Mouse (Mus musculus) urinary bladder, postnatal 0 days (tissue): ENCODE measurements around the gene Ippk. TPM values are rescaled to one million over a fixed set of nuclear protein-coding genes. Genes with fewer than 3 reads are reported as not detected.

Experiments used
- polyA plus RNA-seq: library from polyadenylated mRNA; unstranded; fragments of >200 nt; fragmentation: Nextera tagmentation; extraction: Ambion mirVana; gene quantifications from 2 replicates; pipeline ENCODE4 v1.2.1, GENCODE M21; 2015

Ippk gene
- polyA plus RNA-seq = 9.0 and 9.4 TPM in 2 replicates

DNA sequence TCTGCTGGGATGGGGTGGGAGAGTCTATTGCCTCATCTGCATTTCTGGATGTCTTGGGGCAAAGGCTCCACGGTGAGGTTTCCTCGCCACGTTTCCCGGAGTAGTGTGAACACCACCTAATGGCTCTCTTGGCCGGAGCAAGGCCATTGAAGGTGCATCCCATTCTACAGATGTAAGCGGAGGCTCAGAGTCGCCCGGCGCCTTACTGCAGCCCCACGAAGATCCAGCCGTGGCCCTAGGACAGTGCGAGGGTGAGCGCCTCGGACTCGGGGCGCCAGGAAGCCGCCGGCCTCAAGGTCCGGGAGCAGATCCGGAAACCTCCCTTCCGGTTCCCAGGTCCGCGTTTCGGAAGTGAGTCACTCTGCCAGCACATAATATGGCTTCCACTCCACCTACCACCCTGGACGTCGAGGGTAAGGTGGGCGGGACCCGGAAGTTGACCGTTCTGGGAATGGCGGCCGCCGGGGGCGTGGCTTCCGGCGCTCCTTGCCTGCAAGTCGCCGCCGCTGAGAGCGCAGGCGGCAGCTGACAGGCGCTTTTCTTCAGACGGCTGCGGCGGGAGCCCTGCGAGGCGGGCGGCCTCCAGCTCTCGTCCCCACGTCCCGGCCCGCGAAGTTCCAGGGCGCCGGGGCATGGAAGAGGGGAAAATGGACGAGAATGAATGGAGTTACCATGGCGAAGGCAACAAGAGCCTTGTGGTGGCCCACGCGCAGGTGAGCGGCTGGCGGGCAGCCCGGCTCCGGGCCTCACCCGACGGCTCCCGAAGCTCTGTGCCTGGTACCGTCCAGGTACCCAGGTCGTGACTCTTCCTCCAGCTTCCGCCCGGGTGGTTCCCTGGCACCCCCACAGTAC lies at the start of gene Ippk:
Ippk (plus strand) TSS at position 496 of the 852 bp plus-strand sequence.

DNA sequence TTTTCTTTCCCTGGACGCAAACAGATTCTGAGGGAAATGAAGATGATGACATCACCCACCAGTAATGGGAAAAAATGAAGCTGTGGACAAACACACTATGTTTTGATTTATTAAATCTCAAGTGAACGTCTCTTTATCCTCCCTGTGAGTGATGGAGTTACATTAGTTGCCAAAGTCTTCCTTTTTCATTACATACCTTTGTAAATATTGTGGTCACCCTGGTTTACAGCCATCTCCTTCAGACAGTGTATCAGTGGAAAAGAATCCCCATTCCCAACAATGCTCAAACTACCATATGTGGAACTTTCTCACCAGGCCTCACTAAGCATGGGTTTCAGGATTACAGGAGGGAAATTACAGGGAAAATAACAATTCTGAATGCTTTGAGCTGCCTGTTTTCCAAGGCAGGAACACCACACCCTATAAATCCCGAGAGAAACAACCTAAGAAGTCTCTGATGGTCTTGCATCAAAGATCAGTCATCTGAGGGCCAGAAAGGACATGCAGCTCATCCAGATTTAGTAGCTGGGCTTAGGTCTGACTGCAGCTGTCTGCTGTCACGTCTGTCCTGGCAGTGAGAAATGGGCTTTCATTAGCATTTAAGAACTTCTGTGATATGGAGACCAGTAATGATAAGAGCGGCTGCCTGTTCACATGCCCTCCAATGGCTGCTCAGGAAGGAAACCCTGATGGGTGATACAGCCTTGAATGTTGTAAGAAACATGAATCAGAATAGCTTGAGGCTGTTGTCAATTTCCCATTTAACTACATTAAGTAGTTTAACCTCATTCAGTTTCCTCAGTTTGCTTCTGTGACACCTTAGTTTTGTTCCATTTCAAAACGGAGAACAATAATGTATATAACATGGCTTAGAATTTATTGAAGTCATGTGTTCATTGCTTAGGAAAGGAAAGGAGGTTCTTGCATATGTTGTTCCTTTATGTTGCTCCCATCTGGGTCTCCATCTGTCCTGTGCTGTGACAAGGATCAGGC lies 71.6 kb downstream of the Ippk start, which contains the start of gene Tes3-ps:
Tes3-ps (plus strand) TSS at position 943 of the 993 bp plus-strand sequence.

DNA sequence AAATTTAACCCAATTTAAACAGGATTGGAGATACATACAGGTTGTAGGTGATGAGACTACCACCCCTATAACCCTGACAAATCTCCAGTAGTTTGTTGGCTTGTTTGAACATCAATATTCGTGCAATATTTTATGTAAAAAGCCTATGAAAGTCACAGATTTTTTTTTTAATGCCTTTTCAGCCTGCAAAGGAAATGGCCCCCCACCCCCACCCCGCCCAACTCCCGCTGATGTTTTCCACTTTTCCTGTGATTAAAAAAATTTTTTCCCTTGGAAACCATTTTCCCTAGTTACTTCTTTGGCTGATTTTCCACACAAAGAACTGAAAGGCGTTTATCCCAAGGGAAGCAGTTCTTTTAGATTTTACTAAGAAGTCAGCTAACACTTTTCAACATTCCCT lies 83.5 kb downstream of the Ippk start, which contains the start of gene Ecm2:
Ecm2 (plus strand) TSS at position 301 of the 400 bp plus-strand sequence.

Other genes starting within 250 kb of the Ippk start
- 65.9 and 82.7 TPM in 2 replicates for gene Ninj1, start 233.8 kb upstream of the Ippk start, polyA plus RNA-seq
- 112 and 115 TPM in 2 replicates for gene Card19, start 205.2 kb upstream of the Ippk start, polyA plus RNA-seq
- gene Susd3, start 172.5 kb upstream of the Ippk start, polyA plus RNA-seq = 2.1 and 3.1 TPM in 2 replicates
- gene Fgd3, start 100.9 kb upstream of the Ippk start, polyA plus RNA-seq = 2.7 and 2.9 TPM in 2 replicates
- 33.4 and 39.9 TPM in 2 replicates for gene Bicd2, start 79.7 kb upstream of the Ippk start, polyA plus RNA-seq
- 0.34 and 0.68 TPM in 2 replicates for gene Tes3-ps, start 72.1 kb downstream of the Ippk start, polyA plus RNA-seq
- 2.1 and 2.4 TPM in 2 replicates for gene Ecm2, start 83.6 kb downstream of the Ippk start, polyA plus RNA-seq
- 67.0 and 93.4 TPM in 2 replicates for gene Aspn, start 123.2 kb downstream of the Ippk start, polyA plus RNA-seq
- gene Omd, start 161.2 kb downstream of the Ippk start, polyA plus RNA-seq = 1.5 and 1.7 TPM in 2 replicates
- 133 and 193 TPM in 2 replicates for gene Ogn, start 186.8 kb downstream of the Ippk start, polyA plus RNA-seq
- 7.4 and 11.4 TPM in 2 replicates for gene Cenpp, start 231.5 kb downstream of the Ippk start, polyA plus RNA-seq
- 7.0 and 11.2 TPM in 2 replicates for gene Nol8, start 231.8 kb downstream of the Ippk start, polyA plus RNA-seq